Mouse (Mus musculus) olfactory bulb, adult 2 months (tissue): Measurements from ENCODE around the gene Mpz.

ENCODE experiments used
- CTCF ChIP-seq: fragments of 200-500 bp; IDR thresholded peaks from 2 replicates; pipeline ENCODE4 v1.5.1; 2012; ENCODE audit warnings: low read depth, mild to moderate bottlenecking, low read length, moderate library complexity; ENCODE audit not compliant: insufficient read depth
- POLR2A ChIP-seq: fragments of 200-500 bp; IDR thresholded peaks from 2 replicates; pipeline ENCODE4 v1.6.1; 2012; ENCODE audit warnings: mild to moderate bottlenecking, low read depth, low read length, moderate library complexity; ENCODE audit not compliant: insufficient read depth

GRCm38 (mm10) chr1:171209409-171209808, 58.9 kb downstream of the Mpz start:
- no peak for TF ChIP-seq POLR2A
- no peak for TF ChIP-seq CTCF
